Mouse (Mus musculus) brain, embryonic 14.5 days (tissue): Measurements from ENCODE around the gene Sema3e. TPM values are rescaled to one million over a fixed set of nuclear protein-coding genes. Genes with fewer than 3 reads are reported as not detected.
A peak's percentile ranks its signal among the peaks of the same experiment; 100 is the strongest.

Source experiments
- DNase-seq: peaks from one replicate; pipeline ENCODE4 v3.0.0-alpha.2; 2011; ENCODE audit warnings: low read depth
- CTCF ChIP-seq: fragments of 200-500 bp; IDR thresholded peaks from 2 replicates; pipeline ENCODE4 v1.5.1; 2012; ENCODE audit warnings: inconsistent platforms, mild to moderate bottlenecking, moderate library complexity, borderline replicate concordance; ENCODE audit not compliant: insufficient read depth, insufficient read length; ENCODE audit errors: extremely low read depth
- POLR2A ChIP-seq: fragments of 200-500 bp; IDR thresholded peaks from 2 replicates; pipeline ENCODE4 v1.6.1; 2012; ENCODE audit warnings: mild to moderate bottlenecking, inconsistent platforms, borderline replicate concordance; ENCODE audit not compliant: poor library complexity, insufficient read depth, insufficient read length, severe bottlenecking; ENCODE audit errors: extremely low read depth
- polyA plus RNA-seq: library from polyadenylated mRNA; depleted of rRNA; stranded (reverse); fragments of >200 nt; gene quantifications from 2 replicates; pipeline ENCODE4 v1.2.3, GENCODE M21; 2012

The Sema3e gene
- polyA plus RNA-seq, 1 experiment, result 2.9 TPM

DNA sequence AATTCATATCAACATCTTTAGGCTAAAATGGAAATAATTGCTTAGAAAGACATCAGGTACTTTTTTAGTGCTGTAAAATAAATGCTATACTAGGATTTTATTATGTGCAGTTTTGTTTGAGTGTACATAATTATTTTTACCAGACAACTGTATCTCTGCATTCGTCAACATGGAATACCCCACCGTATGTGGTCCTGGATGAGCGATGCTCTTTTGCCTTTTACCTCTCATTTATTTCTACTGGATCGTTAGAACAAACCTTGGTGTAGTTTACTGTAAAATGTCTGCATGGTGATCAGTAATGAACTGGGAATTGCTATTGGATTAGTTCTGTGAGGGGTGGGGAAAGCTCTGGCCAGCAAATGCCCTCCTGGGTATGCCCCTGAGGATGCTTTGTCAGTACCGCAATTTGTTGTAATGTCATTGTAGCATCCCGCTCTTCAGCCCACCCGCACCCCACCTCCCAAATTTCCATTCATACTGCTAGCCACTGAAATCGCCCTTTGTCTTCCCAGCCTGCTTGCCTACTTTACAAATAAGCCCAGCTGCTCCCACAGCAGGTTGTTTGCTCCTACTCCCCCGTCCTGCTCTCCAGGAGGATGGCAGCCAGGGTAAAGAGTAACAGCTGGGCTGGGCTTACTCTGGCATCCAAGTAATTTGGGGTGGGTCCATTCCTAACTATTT lies 13.9 kb downstream of the Sema3e start:
- peak; percentile 84 for DNase-seq
- TF ChIP-seq POLR2A (no peak), CTCF (no peak)

DNA sequence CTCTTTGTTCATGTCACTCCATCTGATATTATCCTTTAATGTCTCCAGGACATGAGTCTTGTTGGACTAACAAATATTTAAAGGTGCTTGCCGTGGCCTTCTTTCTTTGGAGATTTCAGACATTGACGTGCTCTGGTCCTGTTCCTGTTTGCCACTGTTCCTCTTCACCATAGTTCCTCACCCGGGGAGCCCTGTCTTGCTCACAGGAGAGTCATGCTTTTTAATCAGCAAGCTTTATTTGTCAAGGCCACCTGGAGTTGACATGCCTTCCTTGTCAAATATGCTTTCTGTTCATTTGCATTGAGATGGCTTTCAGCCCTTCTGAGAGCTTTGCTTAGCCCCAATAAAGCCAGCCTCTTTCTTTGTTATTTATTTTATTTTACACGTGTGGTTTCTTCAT lies 15.1 kb downstream of the Sema3e start:
- TF ChIP-seq CTCF (no peak), POLR2A (no peak)
- peak; percentile 42 for DNase-seq

- TF ChIP-seq POLR2A (no peak), CTCF (no peak)
- DNase-seq, result no peak
Measured at GRCm38 (mm10) chr5:14043116-14043515, 18.0 kb downstream of the Sema3e start.

GRCm38 (mm10) chr5:14043983-14044382 lies 18.9 kb downstream of the Sema3e start:
- TF ChIP-seq CTCF (no peak), POLR2A (no peak)
- no peak for DNase-seq

DNA sequence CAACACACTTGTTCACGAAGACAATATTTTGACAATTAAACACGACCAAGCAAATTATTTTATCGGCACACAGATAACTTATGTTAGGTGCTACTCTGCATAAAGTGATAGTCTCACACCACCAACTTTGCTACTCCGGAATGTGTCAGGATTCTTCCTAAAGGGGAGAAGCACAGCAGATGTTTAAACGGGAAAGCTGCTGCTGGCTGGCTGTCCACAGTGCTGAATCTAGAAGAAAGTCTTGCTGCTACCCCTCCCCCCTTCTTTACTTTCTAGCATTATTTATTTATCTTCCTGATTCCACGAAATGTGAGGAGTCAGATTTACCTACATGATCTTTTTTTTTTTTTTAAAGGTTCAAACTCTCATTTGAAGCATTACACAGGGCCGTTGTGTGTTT lies 23.6 kb downstream of the Sema3e start:
- TF ChIP-seq POLR2A, result no peak
- TF ChIP-seq CTCF, result no peak

DNA sequence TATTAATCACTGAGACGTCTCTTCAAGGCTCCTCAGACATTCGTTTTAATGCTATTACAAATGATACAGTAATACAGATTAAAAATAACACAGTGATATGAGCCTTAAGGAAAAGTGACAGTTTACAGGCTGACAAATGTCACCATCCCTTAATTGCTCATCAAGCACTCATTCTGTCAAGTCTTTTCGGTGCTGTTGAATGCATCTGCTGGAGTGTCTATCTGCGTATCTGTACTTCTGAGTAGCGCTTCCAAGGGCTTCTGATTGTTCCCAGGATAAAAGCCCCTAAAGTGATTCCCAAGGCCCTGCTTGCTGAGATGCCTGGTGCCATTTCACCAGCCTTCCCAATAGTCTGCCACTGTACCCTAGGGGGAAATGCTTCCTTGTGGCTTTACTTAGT lies 29.4 kb downstream of the Sema3e start:
- peak; percentile 49 for DNase-seq
- TF ChIP-seq CTCF (no peak), POLR2A (no peak)

More for the DNA sequence above, 23.6 kb downstream of the Sema3e start:
- DNase-seq, result no peak

DNA sequence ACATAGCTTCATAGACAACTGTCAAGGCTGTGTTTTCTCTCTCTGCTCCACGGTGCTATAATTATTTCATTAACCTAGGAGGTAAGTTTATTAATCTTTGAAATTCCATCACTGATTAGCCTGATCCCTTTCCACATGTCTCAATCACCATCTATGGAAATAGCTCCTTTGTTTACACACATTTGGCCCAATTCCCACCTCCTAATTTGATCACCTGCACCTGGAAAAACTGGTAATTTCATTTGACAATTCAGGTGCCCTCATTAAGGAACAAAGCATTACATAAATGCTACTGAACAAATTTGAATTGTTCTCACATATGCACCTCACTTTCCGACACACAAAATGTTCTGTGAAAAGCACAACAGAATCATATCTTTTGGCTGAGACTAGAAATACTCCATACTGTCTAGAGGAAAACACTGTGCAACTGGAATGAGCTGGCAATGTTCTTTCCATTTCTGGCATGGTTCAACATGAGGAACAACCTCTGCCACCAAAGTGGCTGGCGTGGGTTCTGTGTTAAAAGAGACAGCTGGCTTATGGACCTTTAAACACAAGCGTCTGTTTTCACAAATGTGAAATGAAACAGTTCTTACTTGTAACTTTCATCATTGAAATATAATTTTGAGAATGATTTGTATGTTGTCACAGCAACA lies 34.9 kb downstream of the Sema3e start:
- TF ChIP-seq POLR2A (no peak), CTCF (no peak)
- DNase-seq, result no peak

GRCm38 (mm10) chr5:14062918-14063481 lies 37.9 kb downstream of the Sema3e start:
- TF ChIP-seq POLR2A (no peak), CTCF (no peak)
- DNase-seq, result peak; percentile 67

DNA sequence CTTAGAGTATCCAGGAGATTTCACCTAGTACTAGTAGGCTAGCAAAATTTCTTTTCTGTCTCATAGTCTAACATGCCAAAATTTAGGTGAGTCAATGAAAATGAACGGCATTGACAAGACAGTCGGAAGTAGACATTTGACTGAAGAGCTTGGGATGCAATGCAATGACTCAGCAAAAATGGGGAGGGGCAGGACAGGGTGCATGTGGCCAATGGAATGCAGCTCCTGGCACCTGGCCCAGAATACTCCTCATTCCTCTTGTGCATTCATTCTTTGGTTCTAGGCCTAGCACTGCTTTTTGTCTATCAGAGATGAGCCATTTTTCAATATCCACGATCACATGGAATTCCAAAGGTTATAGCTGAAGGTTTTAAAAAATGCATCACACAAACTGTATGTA lies 48.1 kb downstream of the Sema3e start:
- DNase-seq, result peak; percentile 23

GRCm38 (mm10) chr5:14088100-14088499 lies 63.0 kb downstream of the Sema3e start:
- no peak for TF ChIP-seq POLR2A
- TF ChIP-seq CTCF, result no peak
- peak; percentile 22 for DNase-seq

More for the DNA sequence above, 48.1 kb downstream of the Sema3e start:
- no peak for TF ChIP-seq POLR2A
- no peak for TF ChIP-seq CTCF

- TF ChIP-seq POLR2A (no peak), CTCF (no peak)
- peak; percentile 14 for DNase-seq
Measured at GRCm38 (mm10) chr5:14089875-14090608, 65.0 kb downstream of the Sema3e start.

DNA sequence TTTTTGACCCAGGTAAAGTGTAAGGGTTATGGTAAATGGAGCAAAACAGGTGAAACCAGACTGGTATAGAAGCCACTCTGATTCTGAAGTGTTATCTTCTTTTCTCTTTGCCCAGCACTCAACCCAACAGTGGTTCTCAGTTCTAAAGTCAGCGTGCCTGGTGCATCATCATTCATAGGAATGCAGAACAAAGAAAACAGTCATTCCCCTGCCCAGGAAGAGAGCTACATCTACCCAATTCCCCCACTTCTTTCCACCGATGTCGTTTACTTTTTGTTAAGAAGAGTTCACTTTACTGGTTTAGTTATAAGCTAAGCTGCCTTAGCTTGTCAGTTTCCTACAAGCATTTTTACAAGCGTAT lies 65.5 kb downstream of the Sema3e start:
- DNase-seq, result no peak
- TF ChIP-seq CTCF, result no peak
- no peak for TF ChIP-seq POLR2A

DNA sequence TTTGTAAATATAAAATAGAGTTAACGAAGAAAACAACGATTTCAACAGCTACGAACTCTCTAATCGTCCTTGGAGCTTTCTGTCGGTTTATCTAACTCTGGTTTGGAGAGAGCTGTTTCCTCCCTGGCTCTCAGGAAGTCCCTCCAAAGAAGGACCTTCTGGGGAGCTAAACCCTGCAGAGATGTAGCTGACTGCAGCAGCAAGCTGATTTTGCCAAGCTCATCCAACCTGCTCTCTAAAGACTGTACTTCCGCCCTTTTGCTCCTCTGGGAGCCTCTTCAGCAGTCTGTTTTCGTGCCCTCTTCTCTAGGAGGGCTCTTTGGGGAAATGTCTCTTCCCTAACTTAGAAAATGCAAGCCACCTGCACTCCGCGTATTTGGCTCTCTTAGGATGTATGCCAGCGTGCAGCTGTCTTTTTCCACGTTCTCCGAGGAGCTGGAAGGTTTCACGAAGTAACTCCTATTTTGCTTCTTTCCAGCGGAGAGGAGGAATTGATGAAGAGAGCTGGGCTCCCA lies 67.2 kb downstream of the Sema3e start:
- DNase-seq, result peak; percentile 41
- no peak for TF ChIP-seq POLR2A
- no peak for TF ChIP-seq CTCF
